Mouse (Mus musculus): Measurements from ENCODE around the gene Csnk2a1.

DNA sequence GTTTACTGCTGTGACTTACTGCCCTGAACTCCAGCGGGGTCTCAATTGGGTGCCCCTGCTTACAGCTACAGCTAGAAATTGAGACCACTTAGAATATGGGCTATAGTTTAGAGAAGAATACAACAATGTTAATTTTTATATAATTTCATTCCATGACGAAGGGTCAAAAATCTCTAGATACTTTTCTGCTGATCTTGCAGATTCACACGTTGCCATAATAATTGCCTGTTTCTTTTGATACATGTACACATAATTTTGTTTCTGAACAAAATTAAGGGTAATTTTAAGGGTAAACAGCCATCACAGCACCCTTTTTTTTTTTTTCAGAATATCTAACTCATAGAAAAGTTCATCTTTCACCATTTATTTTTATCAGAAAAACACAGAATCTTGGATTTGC is 80.5 kb downstream of the Csnk2a1 start:
- no peak for TF ChIP-seq CTCF (IDR thresholded peaks at IDR 0.05; ENCODE audit: low read depth, low read length)
- no peak for TF ChIP-seq TAL1 (conservative IDR thresholded peaks at IDR 0.05; ENCODE audit: low read depth, low read length)
- TF ChIP-seq GATA2 (IDR thresholded peaks at IDR 0.05; ENCODE audit: borderline replicate concordance, low read depth, low read length): no peak
- no peak for TF ChIP-seq GATA1 (IDR thresholded peaks at IDR 0.05; ENCODE audit: borderline replicate concordance, low read length)
